Mouse (Mus musculus): ENCODE data around the gene Dpt. TPM values are rescaled to one million over a fixed set of nuclear protein-coding genes. Genes with fewer than 3 reads are reported as not detected.
"Not testable (repeated sequence)": the region's sequence is repeated elsewhere in the genome, so short reads cannot be mapped to it uniquely, and the experiment has no call there.

Dpt gene
- 0.87 and 1.1 TPM in 2 replicates for polyA plus RNA-seq (2015; fragmentation: Nextera tagmentation; extraction: Ambion mirVana)

DNA sequence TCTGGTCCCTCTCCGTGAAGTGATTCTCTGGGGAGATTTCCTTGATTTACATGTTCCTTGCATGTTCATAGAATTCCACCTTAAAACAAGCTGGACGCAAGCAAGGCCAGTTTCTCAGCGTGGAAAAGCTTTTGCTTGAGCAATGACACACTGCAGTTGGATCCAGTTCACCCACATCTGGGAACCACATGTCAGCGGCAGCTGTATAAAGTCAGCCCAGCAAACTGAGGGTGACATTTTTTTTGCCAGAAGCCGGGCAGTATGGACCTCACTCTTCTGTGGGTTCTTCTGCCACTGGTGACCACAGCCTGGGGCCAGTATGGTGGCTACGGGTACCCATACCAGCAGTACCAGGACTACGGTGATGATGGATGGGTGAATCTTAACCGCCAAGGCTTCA, at the start of gene Dpt:
Dpt (plus strand) TSS at position 174 of the 400 bp plus-strand sequence.
- no peak for ATAC-seq (ENCODE audit: low read depth)
- 85% methylated on average over 8 of the region's 8 CpGs for WGBS
- Histone ChIP-seq H3K4me3 (no peak within 1 kb of the TSS), H3K4me1 (replicated peaks) (peaks cover 8% of the 10 kb centered on the region), H3K36me3 (no peaks in the 10 kb centered on the region), H3K27ac (replicated peaks) (no peak within 1 kb of the TSS), H3K4me2 (no peak within 1 kb of the TSS), H3K9me3 (no peaks in the 10 kb centered on the region), H3K9ac (no peak within 1 kb of the TSS), H3K27me3 (no peaks in the 10 kb centered on the region)

GRCm38 (mm10) chr1:164753736-164754135, 42.7 kb upstream of the Dpt start:
- no peaks in the 10 kb centered on the region for H3K36me3 ChIP-seq
- no peak overlapping the region for H3K27ac ChIP-seq (replicated peaks)
- H3K27me3 ChIP-seq = no peaks in the 10 kb centered on the region
- H3K4me2 ChIP-seq = no peak overlapping the region
- H3K9me3 ChIP-seq = no peaks in the 10 kb centered on the region
- H3K4me3 ChIP-seq = no peak overlapping the region
- 96% methylated on average over 4 of the region's 4 CpGs for WGBS
- no peak for ATAC-seq (ENCODE audit: low read depth)
- H3K4me1 ChIP-seq (replicated peaks) = no peaks in the 10 kb centered on the region
- H3K9ac ChIP-seq = no peak overlapping the region

DNA sequence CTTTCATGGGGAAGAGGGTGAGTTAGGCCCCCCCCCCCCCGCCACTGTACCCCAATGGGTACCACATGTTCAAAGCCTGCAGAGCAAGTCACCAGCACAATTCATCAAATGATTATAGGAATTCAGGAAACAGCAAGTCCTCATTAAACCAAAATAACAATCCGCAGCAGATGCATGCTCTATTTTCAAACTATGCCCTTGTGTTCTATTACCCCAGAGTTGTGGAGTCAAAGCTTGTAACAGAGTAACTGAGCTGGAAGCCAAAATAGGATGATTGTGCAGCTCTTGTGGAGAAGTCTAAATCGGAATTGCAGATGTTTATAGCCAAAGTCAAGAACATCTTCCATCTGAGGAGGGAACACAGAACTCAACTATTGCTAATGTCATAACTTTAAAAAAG, 40.8 kb upstream of the Dpt start:
- 86% methylated on average over 3 of the region's 3 CpGs for WGBS
- no peak for ATAC-seq (ENCODE audit: low read depth)

GRCm38 (mm10) chr1:164756951-164757350, 39.5 kb upstream of the Dpt start:
- Histone ChIP-seq H3K4me1 (replicated peaks) (no peaks in the 10 kb centered on the region), H3K4me3 (no peak overlapping the region), H3K27me3 (no peaks in the 10 kb centered on the region), H3K9me3 (no peaks in the 10 kb centered on the region), H3K36me3 (no peaks in the 10 kb centered on the region), H3K27ac (replicated peaks) (no peak overlapping the region), H3K9ac (no peak overlapping the region), H3K4me2 (no peak overlapping the region)
- 76% methylated on average over 2 of the region's 2 CpGs for WGBS
- no peak for ATAC-seq (ENCODE audit: low read depth)

More for the DNA sequence above, 40.8 kb upstream of the Dpt start:
- Histone ChIP-seq H3K27me3 (no peaks in the 10 kb centered on the region), H3K9me3 (no peaks in the 10 kb centered on the region), H3K36me3 (no peaks in the 10 kb centered on the region), H3K4me3 (no peak overlapping the region), H3K9ac (no peak overlapping the region), H3K4me1 (replicated peaks) (no peaks in the 10 kb centered on the region), H3K4me2 (no peak overlapping the region), H3K27ac (replicated peaks) (no peak overlapping the region)

DNA sequence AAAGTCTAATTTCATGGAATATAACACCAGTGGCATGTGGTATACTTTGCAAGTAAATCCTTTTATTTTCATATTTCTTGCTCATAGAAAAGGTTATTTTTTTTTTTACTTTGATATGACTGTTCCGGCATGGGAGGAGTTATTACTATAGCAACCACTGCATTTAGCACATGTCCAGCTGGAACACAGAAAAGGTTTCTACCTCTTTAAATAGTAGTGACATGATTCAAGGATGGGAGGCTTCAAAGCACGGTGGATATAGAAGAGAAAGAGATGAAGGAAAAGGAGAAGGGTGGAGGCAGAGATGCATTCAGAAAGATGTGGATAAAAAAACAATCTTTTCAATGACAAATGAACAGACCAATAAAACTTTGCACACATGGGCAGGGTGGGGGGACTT, 38.0 kb upstream of the Dpt start:
- WGBS = 83% methylated on average over 2 of the region's 2 CpGs
- no peaks in the 10 kb centered on the region for H3K9me3 ChIP-seq
- ATAC-seq (ENCODE audit: low read depth) = no peak
- H3K9ac ChIP-seq = no peak overlapping the region
- H3K36me3 ChIP-seq = no peaks in the 10 kb centered on the region
- no peak overlapping the region for H3K4me3 ChIP-seq
- H3K27me3 ChIP-seq = no peaks in the 10 kb centered on the region
- no peaks in the 10 kb centered on the region for H3K4me1 ChIP-seq (replicated peaks)
- no peak overlapping the region for H3K27ac ChIP-seq (replicated peaks)
- H3K4me2 ChIP-seq = no peak overlapping the region

- no peak overlapping the region for H3K27ac ChIP-seq (replicated peaks)
- ATAC-seq (ENCODE audit: low read depth) = no peak
- no peaks in the 10 kb centered on the region for H3K9me3 ChIP-seq
- no peaks in the 10 kb centered on the region for H3K27me3 ChIP-seq
- 70% methylated on average over 2 of the region's 2 CpGs for WGBS
- H3K4me1 ChIP-seq (replicated peaks) = no peaks in the 10 kb centered on the region
- H3K4me3 ChIP-seq = no peak overlapping the region
- no peaks in the 10 kb centered on the region for H3K36me3 ChIP-seq
- no peak overlapping the region for H3K9ac ChIP-seq
- H3K4me2 ChIP-seq = no peak overlapping the region
Observed at GRCm38 (mm10) chr1:164762276-164762675, 34.2 kb upstream of the Dpt start.

- Histone ChIP-seq H3K36me3 (no peaks in the 10 kb centered on the region), H3K4me2 (no peak overlapping the region), H3K4me3 (no peak overlapping the region), H3K9me3 (no peaks in the 10 kb centered on the region), H3K4me1 (replicated peaks) (no peaks in the 10 kb centered on the region), H3K27me3 (no peaks in the 10 kb centered on the region), H3K9ac (no peak overlapping the region), H3K27ac (replicated peaks) (no peak overlapping the region)
- no peak for ATAC-seq (ENCODE audit: low read depth)
- 87% methylated on average over 3 of the region's 3 CpGs for WGBS
Observed at GRCm38 (mm10) chr1:164766646-164767045, 29.8 kb upstream of the Dpt start.

DNA sequence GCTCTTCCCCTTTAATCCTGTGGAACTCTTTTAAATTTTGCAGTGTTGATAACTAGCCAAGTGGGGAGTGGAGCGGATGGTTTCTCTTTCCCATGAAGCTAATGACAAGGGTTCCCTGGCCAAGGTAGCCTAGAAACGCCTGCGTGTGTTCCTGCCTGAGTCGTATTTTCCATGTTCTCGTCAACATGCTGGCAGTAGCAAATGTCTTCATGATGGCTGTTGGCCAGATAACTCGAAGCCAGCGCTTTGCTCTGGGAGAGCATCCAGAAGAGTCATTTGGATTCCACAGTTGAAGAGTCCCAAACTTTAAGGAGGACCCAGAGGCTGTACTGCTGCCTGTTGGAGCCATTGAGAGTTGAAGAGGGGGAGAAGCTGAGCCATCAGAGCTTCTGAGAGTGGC, 25.8 kb upstream of the Dpt start:
- Histone ChIP-seq H3K4me2 (no peak overlapping the region), H3K4me3 (no peak overlapping the region), H3K27ac (replicated peaks) (no peak overlapping the region), H3K9ac (no peak overlapping the region), H3K27me3 (no peaks in the 10 kb centered on the region), H3K36me3 (no peaks in the 10 kb centered on the region), H3K9me3 (no peaks in the 10 kb centered on the region), H3K4me1 (replicated peaks) (no peaks in the 10 kb centered on the region)
- WGBS = 81% methylated on average over 7 of the region's 7 CpGs
- ATAC-seq (ENCODE audit: low read depth) = no peak

- no peak overlapping the region for H3K27ac ChIP-seq (replicated peaks)
- H3K36me3 ChIP-seq = no peaks in the 10 kb centered on the region
- 63% methylated on average over 7 of the region's 7 CpGs for WGBS
- H3K9me3 ChIP-seq = no peaks in the 10 kb centered on the region
- no peaks in the 10 kb centered on the region for H3K27me3 ChIP-seq
- ATAC-seq (ENCODE audit: low read depth) = no peak
- no peak overlapping the region for H3K9ac ChIP-seq
- no peak overlapping the region for H3K4me3 ChIP-seq
- H3K4me1 ChIP-seq (replicated peaks) = no peaks in the 10 kb centered on the region; the same call in 1 of the 2 replicates
- no peak overlapping the region for H3K4me2 ChIP-seq
Observed at GRCm38 (mm10) chr1:164780851-164781510, 15.5 kb upstream of the Dpt start.

GRCm38 (mm10) chr1:164786165-164786564, 10.3 kb upstream of the Dpt start:
- H3K9ac ChIP-seq = no peak overlapping the region
- no peaks in the 10 kb centered on the region for H3K9me3 ChIP-seq
- H3K36me3 ChIP-seq = no peaks in the 10 kb centered on the region
- no peak overlapping the region for H3K27ac ChIP-seq (replicated peaks)
- no peaks in the 10 kb centered on the region for H3K4me1 ChIP-seq (replicated peaks)
- H3K4me2 ChIP-seq = no peak overlapping the region
- no peak for ATAC-seq (ENCODE audit: low read depth)
- WGBS = 94% methylated on average over 5 of the region's 5 CpGs
- no peaks in the 10 kb centered on the region for H3K27me3 ChIP-seq
- no peak overlapping the region for H3K4me3 ChIP-seq

DNA sequence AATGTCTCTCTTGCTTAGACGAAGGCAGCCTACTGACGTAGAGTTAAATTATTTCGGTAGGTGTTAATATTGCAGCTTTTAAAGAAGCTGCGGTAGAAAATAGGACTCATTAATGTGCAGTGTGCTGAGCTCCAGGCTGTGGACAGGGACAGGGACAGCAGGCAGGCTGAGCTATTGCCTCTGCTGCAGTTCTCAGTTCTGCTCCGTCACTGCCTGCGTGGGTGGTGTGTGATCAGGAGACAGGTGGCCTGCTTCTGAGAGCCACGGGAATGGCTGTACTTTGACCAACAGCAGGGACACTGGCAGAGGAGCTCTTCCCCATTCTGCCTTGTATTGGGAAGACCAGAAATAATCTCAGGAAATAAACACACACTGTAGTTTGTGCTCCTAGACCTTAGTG, 8.7 kb upstream of the Dpt start:
- ATAC-seq (ENCODE audit: low read depth) = no peak
- no peaks in the 10 kb centered on the region for H3K27me3 ChIP-seq
- 78% methylated on average over 7 of the region's 7 CpGs for WGBS
- no peak overlapping the region for H3K4me2 ChIP-seq
- no peak overlapping the region for H3K9ac ChIP-seq
- H3K4me1 ChIP-seq (replicated peaks) = no peaks in the 10 kb centered on the region
- H3K4me3 ChIP-seq = no peak overlapping the region
- H3K9me3 ChIP-seq = no peaks in the 10 kb centered on the region
- no peak overlapping the region for H3K27ac ChIP-seq (replicated peaks)
- H3K36me3 ChIP-seq = no peaks in the 10 kb centered on the region

GRCm38 (mm10) chr1:164788292-164788691, 8.2 kb upstream of the Dpt start:
- WGBS = 92% methylated on average over 7 of the region's 7 CpGs
- no peaks in the 10 kb centered on the region for H3K4me1 ChIP-seq (replicated peaks)
- H3K27ac ChIP-seq (replicated peaks) = no peak overlapping the region
- H3K27me3 ChIP-seq = no peaks in the 10 kb centered on the region
- no peak overlapping the region for H3K9ac ChIP-seq
- H3K36me3 ChIP-seq = no peaks in the 10 kb centered on the region
- ATAC-seq (ENCODE audit: low read depth) = no peak; the same call in 1 of the 2 replicates
- no peak overlapping the region for H3K4me2 ChIP-seq
- H3K9me3 ChIP-seq = no peaks in the 10 kb centered on the region
- H3K4me3 ChIP-seq = no peak overlapping the region

GRCm38 (mm10) chr1:164790296-164790695, 6.1 kb upstream of the Dpt start:
- not testable (repeated sequence) for H3K9me3 ChIP-seq; H3K27ac ChIP-seq (replicated peaks); H3K4me2 ChIP-seq; ATAC-seq (ENCODE audit: low read depth); H3K27me3 ChIP-seq; H3K4me3 ChIP-seq; H3K9ac ChIP-seq; H3K4me1 ChIP-seq (replicated peaks); H3K36me3 ChIP-seq
- WGBS = 93% methylated on average over 12 of the region's 12 CpGs

Measured in neural tube, embryonic 13.5 days (tissue).